Mouse (Mus musculus) spleen, postnatal 4 days (tissue): Measurements from ENCODE around the gene Cfap298.

Experiments used
- DNase-seq, 2 experiments: peaks; one replicate each; pipeline ENCODE4 v3.0.0; 2022; ENCODE audit warnings: low spot score in 2 of 2

Gene Cfap298

GRCm38 (mm10) chr16:90911766-90912165, 23.1 kb downstream of the Cfap298 start:
- DNase-seq = no peak

DNA sequence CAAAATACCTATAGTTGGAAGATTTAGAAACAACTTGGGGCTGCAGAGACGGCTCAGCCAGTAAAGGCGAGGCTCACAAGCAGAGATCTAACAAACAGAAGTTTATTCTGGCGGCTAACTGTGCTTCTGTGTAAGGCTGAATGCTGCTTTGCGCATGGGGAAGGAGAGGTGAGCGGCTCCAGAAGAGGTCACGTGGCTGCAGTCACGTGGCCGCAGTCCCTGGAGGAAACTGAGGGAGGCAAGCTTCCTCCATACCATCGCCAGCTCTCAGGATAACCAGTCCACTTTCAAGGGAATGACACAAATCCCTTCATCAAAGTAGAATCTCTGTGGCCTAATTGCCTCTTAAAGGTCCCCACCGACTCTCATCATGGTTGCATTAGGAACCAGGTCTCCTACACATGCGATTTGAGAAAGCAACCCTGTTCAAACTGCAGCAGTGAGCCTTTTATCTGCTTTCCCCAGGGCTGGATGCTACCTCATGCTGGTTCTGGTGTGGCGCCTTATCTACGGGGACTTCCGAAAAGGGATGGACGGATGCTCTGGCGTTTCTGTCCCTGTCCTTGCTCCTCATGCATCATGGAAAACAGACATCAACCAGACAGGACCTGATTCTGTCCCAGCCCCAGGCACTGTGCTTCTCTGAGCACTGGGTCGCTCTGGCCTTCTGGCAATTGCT, 23.9 kb downstream of the Cfap298 start:
- no peak for DNase-seq

DNA sequence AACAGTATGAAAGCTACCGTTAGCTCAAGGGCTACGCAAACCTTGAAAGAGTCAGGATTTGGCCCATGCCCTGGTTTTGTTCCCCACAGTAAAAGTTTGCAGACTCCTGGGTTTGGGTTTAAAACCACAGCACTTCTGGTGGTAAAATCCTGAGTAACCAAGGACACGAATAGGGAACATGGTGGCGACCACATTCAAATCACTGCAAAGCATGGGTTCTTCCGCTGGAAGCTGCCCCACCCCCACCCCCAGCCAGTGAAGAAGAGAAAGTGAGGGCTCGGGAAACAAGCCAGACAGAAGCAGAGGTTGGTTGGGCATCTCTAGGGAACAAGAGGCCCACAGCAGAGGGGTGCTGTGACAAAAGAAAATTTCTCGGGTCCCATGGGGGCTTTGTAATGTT, 27.7 kb downstream of the Cfap298 start:
- DNase-seq = no peak

DNA sequence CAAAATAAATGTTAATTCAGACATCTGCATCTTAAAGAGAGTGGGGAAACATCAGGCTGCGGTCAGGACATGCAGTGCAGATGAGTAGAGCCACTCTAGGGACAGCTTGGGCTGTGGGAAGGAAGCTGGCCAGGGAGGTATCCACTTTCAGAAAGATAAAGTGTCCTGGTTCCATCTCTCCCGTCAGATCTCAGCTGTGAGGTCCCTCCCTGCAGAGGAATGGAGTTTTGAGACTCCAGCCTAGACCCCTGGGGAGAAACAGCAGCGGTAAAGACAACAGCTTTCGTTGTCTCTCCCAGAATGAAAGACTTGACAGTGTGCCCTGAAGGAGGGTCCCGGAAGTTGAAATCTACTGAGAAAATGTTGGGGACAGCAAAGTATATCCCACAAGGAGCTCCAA, 31.6 kb downstream of the Cfap298 start:
- DNase-seq = no peak

- no peak for DNase-seq
Observed at GRCm38 (mm10) chr16:90901364-90901763, 33.5 kb downstream of the Cfap298 start.

GRCm38 (mm10) chr16:90899498-90899897, 35.4 kb downstream of the Cfap298 start:
- no peak for DNase-seq

GRCm38 (mm10) chr16:90897651-90898050, 37.3 kb downstream of the Cfap298 start:
- DNase-seq = no peak

GRCm38 (mm10) chr16:90893792-90894191, 41.1 kb downstream of the Cfap298 start:
- DNase-seq = no peak

DNA sequence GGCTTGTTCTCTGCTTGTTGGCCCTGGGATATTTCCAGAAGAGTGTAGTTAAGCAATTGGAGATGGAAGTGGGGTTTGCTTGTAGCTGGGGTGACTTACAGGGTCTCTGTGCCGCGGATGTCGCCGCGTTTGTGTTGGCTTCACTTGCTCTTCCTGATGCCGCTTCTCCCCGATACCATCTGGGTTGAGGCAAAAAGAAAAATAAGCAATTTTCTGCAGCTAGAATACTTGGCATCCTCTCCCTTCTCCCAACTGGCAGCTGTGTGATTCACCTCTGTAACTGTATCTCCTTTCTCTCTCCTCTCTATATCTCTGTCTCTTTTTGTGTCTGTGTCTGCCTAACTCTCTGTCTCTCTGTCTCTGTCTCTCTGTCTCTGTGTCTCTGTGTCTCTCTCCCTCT, 41.9 kb downstream of the Cfap298 start:
- DNase-seq = no peak

GRCm38 (mm10) chr16:90892081-90892480, 42.8 kb downstream of the Cfap298 start:
- DNase-seq = no peak

DNA sequence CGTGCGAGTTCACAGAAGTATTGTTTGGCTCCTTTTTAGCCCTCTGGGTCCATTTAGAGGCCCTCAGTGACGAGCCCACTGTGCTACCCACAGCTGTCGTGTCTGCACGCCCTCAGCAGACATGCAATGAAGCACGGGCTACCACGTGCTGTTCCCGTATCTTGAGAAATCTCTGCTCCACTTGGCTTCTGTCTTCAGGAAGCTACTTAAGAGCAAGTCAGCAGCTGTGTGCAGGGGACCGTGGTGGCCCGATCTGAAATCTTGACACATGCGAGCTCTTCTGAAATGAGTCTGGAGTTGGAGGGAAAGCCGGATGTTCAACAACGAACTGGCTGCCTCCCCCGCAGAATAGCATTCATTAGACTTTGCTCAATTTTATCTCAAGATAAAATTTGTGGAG, 43.3 kb downstream of the Cfap298 start:
- DNase-seq = no peak

DNA sequence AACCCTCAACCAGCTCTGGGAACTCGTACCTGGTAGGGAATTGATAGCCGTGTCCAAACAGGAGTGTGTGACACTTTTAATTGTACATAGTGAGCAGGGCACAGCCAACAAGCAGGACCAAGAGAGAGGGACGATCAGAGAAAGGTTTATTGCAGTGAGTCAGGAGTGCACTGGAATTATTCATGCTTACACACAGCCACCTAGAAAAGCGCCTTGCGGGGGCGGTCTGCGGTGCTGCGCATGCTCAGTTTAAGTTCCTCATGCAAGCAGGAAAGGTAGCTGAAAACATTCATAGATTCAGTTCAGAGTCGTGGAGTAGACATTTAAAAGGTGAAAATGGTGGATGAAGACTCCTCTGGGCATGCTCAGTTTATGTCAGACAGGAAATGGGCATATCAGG, 44.2 kb downstream of the Cfap298 start:
- DNase-seq = no peak

DNA sequence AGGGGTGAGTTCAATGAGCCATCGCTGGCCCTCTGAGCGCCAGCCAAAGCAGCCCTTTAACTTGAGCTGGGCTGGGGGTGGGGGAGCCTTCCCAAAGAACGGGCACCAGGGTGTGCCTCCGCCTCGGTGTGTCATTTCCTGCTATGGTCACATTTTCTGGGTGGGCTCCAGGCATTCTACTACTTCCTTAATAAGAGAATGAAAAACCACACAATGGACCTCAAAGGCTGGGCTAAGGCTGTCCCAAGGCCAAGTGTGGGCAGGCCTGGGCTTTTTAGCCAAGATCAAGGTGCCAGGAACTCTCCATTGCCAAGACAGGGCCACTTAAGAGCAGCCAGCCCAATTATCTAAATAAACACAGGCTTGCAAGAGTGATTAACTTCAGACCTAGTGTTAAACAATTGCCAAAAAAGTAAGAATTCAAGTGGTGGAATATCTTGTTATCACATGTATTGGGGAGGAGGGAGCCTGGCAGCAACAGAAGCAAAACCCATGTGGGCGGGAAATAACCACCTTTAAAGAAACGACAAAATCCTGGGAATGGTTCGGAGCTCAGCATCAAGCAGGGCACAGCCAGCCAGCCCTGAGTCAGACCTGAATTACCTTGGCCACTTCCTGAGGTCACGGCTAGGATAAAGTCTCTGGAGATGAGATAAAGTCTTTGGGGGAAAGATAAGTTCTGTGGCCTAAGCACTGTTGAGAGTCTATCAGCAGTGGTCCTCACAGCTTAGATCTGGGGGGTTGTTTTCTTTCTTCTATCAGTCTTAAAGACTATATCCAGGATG, 48.9 kb downstream of the Cfap298 start:
- DNase-seq = no peak

DNA sequence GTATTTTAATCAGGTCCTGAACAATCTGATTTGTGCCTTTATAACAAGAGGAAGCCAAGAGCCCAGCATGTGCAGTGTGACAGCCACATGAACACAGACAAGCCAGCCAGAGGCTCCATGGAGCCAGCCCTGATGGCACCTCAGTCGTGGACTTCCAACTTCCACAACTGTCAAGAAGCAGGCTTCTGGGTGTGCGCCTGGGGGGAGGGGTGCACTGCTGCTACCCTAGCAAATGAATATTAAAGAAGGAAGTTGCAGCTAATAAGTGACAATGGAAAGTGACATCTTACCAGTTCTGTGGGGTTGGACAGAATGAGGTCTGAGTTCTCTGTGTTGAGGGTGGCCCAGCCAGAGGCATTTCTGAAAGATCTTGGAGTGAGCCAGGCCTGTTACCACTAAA, 49.6 kb downstream of the Cfap298 start:
- no peak for DNase-seq

- DNase-seq = no peak
Observed at GRCm38 (mm10) chr16:90882501-90882977, 52.4 kb downstream of the Cfap298 start.

DNA sequence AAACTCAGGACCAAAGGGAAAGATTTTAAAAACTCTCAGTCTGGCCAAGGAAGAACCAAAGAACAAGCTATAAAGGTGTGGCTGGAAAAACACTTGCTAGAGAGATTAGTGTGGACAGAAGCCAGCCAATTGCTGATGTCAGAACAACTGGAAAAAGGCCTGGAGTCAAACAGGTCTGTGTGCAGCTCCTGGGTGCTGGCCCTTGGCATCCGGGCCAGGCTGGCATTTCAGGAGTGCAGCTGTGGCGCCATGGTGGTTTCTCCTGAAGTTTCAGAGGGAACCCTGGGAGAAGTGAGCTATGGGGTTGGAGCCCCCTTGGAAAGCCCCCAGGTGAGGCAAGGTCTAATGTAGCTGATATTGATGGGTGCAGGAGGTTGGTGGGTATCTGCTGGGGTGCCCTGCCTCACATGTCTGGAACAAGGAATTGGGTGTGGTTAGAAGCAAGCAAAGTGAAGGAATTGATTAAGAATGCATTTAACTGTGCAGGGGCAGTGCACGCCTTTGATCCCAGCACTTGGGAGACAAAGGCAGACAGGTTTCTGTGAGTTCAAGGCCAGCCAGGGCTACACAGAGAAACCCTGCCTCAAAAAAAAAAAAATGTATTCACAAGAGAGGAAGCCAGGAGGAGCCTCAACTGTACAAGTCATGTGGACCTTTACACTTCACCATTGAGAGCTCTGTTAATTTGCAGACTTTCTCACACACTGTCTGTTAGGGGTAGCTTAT, 56.6 kb downstream of the Cfap298 start:
- no peak for DNase-seq
